Mouse (Mus musculus): ENCODE data around the gene Gm43518. TPM values are rescaled to one million over a fixed set of nuclear protein-coding genes. Genes with fewer than 3 reads are reported as not detected.

Gene Gm43518
- polyA plus RNA-seq, 1 experiment from 2014 or later, result 3.2 TPM

GRCm38 (mm10) chr5:123891669-123892068 is 35.5 kb upstream of the Gm43518 start:
- no peaks in the 10 kb centered on the region for H3K4me1 ChIP-seq (ENCODE audit: control insufficient read depth, insufficient read depth, low read length)
- H3K4me3 ChIP-seq (replicated peaks; ENCODE audit: low read length), result no peak overlapping the region
- WGBS, result 38% methylated on average over 6 of the region's 6 CpGs
- H3K4me2 ChIP-seq (ENCODE audit: low read depth, low read length), result no peak overlapping the region
- no peaks in the 10 kb centered on the region for H3K36me3 ChIP-seq (ENCODE audit: control insufficient read depth, insufficient read depth, low read length)
- no peak overlapping the region for H3K27ac ChIP-seq (ENCODE audit: low read length)
- H3K27me3 ChIP-seq (ENCODE audit: control insufficient read depth, insufficient read depth, low read length), result no peaks in the 10 kb centered on the region
- ATAC-seq (ENCODE audit: insufficient read depth, low FRiP score), result peak; percentile 25; the same call in 1 of the 2 replicates
- no peaks in the 10 kb centered on the region for H3K9me3 ChIP-seq (replicated peaks; ENCODE audit: control insufficient read depth, low read length)
- H3K9ac ChIP-seq (ENCODE audit: low read length), result no peak overlapping the region

- Histone ChIP-seq H3K4me3 (replicated peaks; ENCODE audit: low read length) (no peak overlapping the region), H3K4me2 (ENCODE audit: low read depth, low read length) (no peak overlapping the region), H3K9me3 (replicated peaks; ENCODE audit: control insufficient read depth, low read length) (no peaks in the 10 kb centered on the region), H3K27me3 (ENCODE audit: control insufficient read depth, insufficient read depth, low read length) (no peaks in the 10 kb centered on the region), H3K9ac (ENCODE audit: low read length) (no peak overlapping the region), H3K4me1 (ENCODE audit: control insufficient read depth, insufficient read depth, low read length) (no peaks in the 10 kb centered on the region), H3K36me3 (ENCODE audit: control insufficient read depth, insufficient read depth, low read length) (no peaks in the 10 kb centered on the region), H3K27ac (ENCODE audit: low read length) (no peak overlapping the region)
- ATAC-seq (ENCODE audit: insufficient read depth, low FRiP score), result no peak
- WGBS, result 86% methylated on average over 5 of the region's 5 CpGs
These were observed 33.7 kb upstream of the Gm43518 start for GRCm38 (mm10) chr5:123893520-123893919.

DNA sequence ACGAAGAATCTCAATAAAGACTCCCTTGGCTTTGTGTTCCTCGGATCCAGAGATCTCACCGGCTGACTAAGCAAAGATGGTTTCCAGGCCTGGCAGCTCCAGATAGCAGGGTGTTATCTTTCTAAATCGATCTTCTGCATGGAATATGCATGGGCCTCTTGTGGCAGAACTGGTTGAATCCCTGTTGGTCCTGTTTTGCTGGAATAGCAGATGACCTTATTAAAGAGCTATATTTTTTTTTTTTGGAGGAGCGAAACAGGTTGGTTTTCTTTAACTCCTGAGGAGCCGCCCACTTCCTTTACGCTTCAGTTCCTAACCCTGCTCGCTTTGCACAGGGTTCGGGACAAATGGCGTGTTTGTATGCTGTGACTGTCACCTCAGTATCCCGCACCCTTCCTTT is 30.8 kb upstream of the Gm43518 start:
- Histone ChIP-seq H3K9ac (ENCODE audit: low read length) (no peak overlapping the region), H3K36me3 (ENCODE audit: control insufficient read depth, insufficient read depth, low read length) (no peaks in the 10 kb centered on the region), H3K4me1 (ENCODE audit: control insufficient read depth, insufficient read depth, low read length) (no peaks in the 10 kb centered on the region), H3K27me3 (ENCODE audit: control insufficient read depth, insufficient read depth, low read length) (no peaks in the 10 kb centered on the region), H3K27ac (ENCODE audit: low read length) (peak overlapping the region; percentile 60), H3K9me3 (replicated peaks; ENCODE audit: control insufficient read depth, low read length) (no peaks in the 10 kb centered on the region), H3K4me2 (ENCODE audit: low read depth, low read length) (no peak overlapping the region), H3K4me3 (replicated peaks; ENCODE audit: low read length) (no peak overlapping the region)
- WGBS, result 63% methylated on average over 11 of the region's 11 CpGs
- no peak for ATAC-seq (ENCODE audit: insufficient read depth, low FRiP score)

DNA sequence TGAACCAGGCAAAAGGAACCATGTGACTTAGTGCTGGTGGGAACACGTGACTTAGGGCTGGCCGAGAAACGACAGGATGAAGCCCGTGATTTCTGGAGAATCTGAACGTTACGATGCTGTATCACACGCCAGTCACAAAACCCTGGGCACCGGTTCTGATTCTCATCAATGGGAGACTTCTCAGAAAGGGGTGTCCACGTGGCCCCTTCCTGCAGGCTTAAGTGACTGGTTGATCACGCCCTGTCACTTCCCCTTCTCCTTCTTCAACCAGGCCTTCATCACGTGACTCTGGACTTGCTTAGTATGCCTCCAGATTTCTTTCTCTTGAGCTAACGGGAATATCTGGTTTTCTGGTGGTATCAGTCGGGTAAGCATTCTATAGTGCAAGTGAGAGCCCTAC is 29.9 kb upstream of the Gm43518 start:
- no peak overlapping the region for H3K27ac ChIP-seq (ENCODE audit: low read length)
- no peak for ATAC-seq (ENCODE audit: insufficient read depth, low FRiP score)
- no peaks in the 10 kb centered on the region for H3K36me3 ChIP-seq (ENCODE audit: control insufficient read depth, insufficient read depth, low read length)
- H3K4me2 ChIP-seq (ENCODE audit: low read depth, low read length), result no peak overlapping the region
- H3K4me1 ChIP-seq (ENCODE audit: control insufficient read depth, insufficient read depth, low read length), result no peaks in the 10 kb centered on the region
- 73% methylated on average over 13 of the region's 13 CpGs for WGBS
- no peaks in the 10 kb centered on the region for H3K27me3 ChIP-seq (ENCODE audit: control insufficient read depth, insufficient read depth, low read length)
- no peaks in the 10 kb centered on the region for H3K9me3 ChIP-seq (replicated peaks; ENCODE audit: control insufficient read depth, low read length)
- no peak overlapping the region for H3K9ac ChIP-seq (ENCODE audit: low read length)
- H3K4me3 ChIP-seq (replicated peaks; ENCODE audit: low read length), result no peak overlapping the region

DNA sequence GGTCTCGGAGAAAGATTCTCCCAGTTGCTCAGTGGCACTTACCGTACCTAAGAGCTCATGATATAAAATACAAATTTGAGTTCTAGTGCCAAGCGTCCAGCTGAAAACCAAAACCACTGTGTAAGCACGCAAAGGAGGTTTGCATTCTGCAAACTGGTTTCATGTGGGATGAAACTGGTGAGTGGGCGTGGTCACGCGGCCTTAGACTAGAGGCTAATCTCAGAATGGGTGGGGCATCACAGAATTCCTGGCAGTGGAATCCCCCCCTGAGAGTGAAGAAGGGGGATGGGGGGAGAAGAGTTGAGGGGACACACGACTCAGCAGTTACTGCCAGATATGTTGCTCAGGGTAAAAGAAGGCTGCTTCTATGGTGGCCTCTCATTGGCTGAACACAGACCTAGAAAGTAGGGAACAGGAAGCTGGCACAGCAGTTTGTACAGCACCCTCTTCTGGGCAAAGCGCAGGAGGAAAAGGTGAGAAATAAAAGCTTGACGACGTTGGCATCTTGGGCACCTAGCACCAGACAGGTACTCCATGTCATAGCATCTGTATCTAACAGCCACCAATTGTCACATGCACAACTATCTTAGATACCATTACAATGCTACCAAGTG is 23.1 kb upstream of the Gm43518 start:
- H3K36me3 ChIP-seq (ENCODE audit: control insufficient read depth, insufficient read depth, low read length), result 0 out of 2 replicates have a peak, but pooled peaks cover 6% of the 10 kb centered on the region
- no peak overlapping the region for H3K4me3 ChIP-seq (replicated peaks; ENCODE audit: low read length)
- no peak for ATAC-seq (ENCODE audit: insufficient read depth, low FRiP score)
- H3K9me3 ChIP-seq (replicated peaks; ENCODE audit: control insufficient read depth, low read length), result no peaks in the 10 kb centered on the region
- no peak overlapping the region for H3K27ac ChIP-seq (ENCODE audit: low read length)
- no peak overlapping the region for H3K9ac ChIP-seq (ENCODE audit: low read length)
- H3K27me3 ChIP-seq (ENCODE audit: control insufficient read depth, insufficient read depth, low read length), result no peaks in the 10 kb centered on the region
- no peak overlapping the region for H3K4me2 ChIP-seq (ENCODE audit: low read depth, low read length)
- peaks cover 16% of the 10 kb centered on the region for H3K4me1 ChIP-seq (ENCODE audit: control insufficient read depth, insufficient read depth, low read length)
- 64% methylated on average over 11 of the region's 11 CpGs for WGBS

DNA sequence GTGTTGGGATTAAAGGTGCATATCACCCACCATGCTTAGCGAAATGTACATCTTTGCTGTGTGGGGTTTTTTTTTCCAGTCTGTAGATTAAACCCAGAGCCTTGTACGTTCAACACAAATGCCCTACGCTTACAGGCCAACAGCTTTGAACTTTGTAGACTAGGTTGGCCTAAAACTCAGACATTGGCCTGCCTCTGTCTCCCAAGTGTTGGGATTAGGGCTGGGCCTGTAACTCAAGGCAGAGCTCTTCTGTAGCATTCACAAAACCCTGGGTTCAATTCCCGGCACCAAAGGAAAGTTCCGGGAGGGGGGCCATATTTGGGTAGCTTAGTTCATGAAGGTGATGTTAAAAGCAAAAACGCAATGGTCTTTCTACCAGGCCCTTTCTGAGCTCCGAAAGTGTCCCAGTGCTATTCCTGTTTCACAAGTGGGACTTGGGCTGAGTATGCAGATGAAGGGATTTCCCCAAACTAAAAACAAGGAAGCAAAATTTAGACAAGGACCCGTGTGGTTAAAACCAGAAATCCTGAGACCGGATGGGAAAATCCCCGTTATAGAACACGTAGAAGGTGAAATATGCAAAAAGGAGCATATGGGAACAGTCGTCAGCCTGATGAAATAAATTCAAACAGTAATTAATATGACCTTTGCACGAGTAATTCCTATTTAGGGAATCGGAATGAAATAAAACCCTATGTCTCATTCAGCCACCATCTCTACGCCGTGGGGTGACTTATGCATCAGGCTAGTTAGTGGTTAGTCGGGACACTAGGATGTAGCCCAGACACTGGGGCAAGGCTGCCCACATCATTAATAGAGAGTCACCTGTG is 20.9 kb upstream of the Gm43518 start:
- 0 out of 2 replicates have a peak, but pooled peaks cover 6% of the 10 kb centered on the region for H3K36me3 ChIP-seq (ENCODE audit: control insufficient read depth, insufficient read depth, low read length)
- H3K9ac ChIP-seq (ENCODE audit: low read length), result peak overlapping the region; percentile 4; the same call in 1 of the 2 replicates
- H3K27me3 ChIP-seq (ENCODE audit: control insufficient read depth, insufficient read depth, low read length), result no peaks in the 10 kb centered on the region
- peak overlapping the region; percentile 41 for H3K4me2 ChIP-seq (ENCODE audit: low read depth, low read length)
- no peaks in the 10 kb centered on the region for H3K9me3 ChIP-seq (replicated peaks; ENCODE audit: control insufficient read depth, low read length)
- WGBS, result 71% methylated on average over 17 of the region's 17 CpGs
- no peak for ATAC-seq (ENCODE audit: insufficient read depth, low FRiP score)
- H3K4me1 ChIP-seq (ENCODE audit: control insufficient read depth, insufficient read depth, low read length), result peaks cover 16% of the 10 kb centered on the region
- H3K4me3 ChIP-seq (replicated peaks; ENCODE audit: low read length), result peak overlapping the region; percentile 82
- no peak overlapping the region for H3K27ac ChIP-seq (ENCODE audit: low read length)

- H3K4me3 ChIP-seq (replicated peaks; ENCODE audit: low read length), result peak within 1 kb of the TSS; percentile 82
- peak within 1 kb of the TSS; percentile 83 for H3K27ac ChIP-seq (ENCODE audit: low read length)
- H3K9ac ChIP-seq (ENCODE audit: low read length), result peak within 1 kb of the TSS; percentile 94
- ATAC-seq (ENCODE audit: insufficient read depth, low FRiP score), result peak; percentile 96
- peak within 1 kb of the TSS; percentile 94 for H3K4me2 ChIP-seq (ENCODE audit: low read depth, low read length)
- under 1% methylated on average over 59 of the region's 61 CpGs for WGBS
- H3K9me3 ChIP-seq (replicated peaks; ENCODE audit: control insufficient read depth, low read length), result no peaks in the 10 kb centered on the region
- H3K27me3 ChIP-seq (ENCODE audit: control insufficient read depth, insufficient read depth, low read length), result no peaks in the 10 kb centered on the region
- H3K36me3 ChIP-seq (ENCODE audit: control insufficient read depth, insufficient read depth, low read length), result 0 out of 2 replicates have a peak, but pooled peaks cover 9% of the 10 kb centered on the region
- H3K4me1 ChIP-seq (ENCODE audit: control insufficient read depth, insufficient read depth, low read length), result peaks cover 16% of the 10 kb centered on the region
These were observed 20.1 kb upstream of the Gm43518 start, which contains the start of gene Denr for GRCm38 (mm10) chr5:123906976-123907630. Gene Denr (plus strand): TSS chr5:123907175.

GRCm38 (mm10) chr5:123907631-123907977 is 19.6 kb upstream of the Gm43518 start:
- 2% methylated on average over 10 of the region's 10 CpGs for WGBS
- peak overlapping the region; percentile 94 for H3K4me2 ChIP-seq (ENCODE audit: low read depth, low read length)
- peak overlapping the region; percentile 94 for H3K9ac ChIP-seq (ENCODE audit: low read length)
- peak overlapping the region; percentile 82 for H3K4me3 ChIP-seq (replicated peaks; ENCODE audit: low read length)
- no peaks in the 10 kb centered on the region for H3K9me3 ChIP-seq (replicated peaks; ENCODE audit: control insufficient read depth, low read length)
- peaks cover 16% of the 10 kb centered on the region for H3K4me1 ChIP-seq (ENCODE audit: control insufficient read depth, insufficient read depth, low read length)
- peak overlapping the region; percentile 83 for H3K27ac ChIP-seq (ENCODE audit: low read length)
- H3K27me3 ChIP-seq (ENCODE audit: control insufficient read depth, insufficient read depth, low read length), result no peaks in the 10 kb centered on the region
- 0 out of 2 replicates have a peak, but pooled peaks cover 9% of the 10 kb centered on the region for H3K36me3 ChIP-seq (ENCODE audit: control insufficient read depth, insufficient read depth, low read length)
- no peak for ATAC-seq (ENCODE audit: insufficient read depth, low FRiP score)

DNA sequence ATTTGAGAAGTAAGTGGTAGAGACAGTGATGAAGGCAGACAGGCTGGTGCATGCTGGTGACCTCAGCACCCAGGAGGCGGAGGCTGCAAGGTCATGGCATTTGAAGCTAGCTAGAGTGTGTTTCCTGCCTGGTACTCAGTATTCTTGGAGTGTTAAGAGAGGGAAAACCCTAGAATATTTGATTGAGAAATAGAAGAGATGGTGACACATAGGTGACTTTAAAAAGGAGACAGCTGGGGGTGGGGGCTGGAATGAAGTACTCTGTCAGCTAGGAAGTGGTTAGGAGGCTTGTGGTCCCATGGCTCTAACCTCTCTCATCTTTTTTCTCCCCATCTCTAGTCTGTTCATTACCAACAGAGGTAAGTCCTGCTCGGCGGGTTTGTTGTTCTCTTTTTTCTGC is 12.4 kb upstream of the Gm43518 start:
- 85% methylated on average over 3 of the region's 3 CpGs for WGBS
- Histone ChIP-seq H3K4me2 (ENCODE audit: low read depth, low read length) (no peak overlapping the region), H3K27ac (ENCODE audit: low read length) (no peak overlapping the region), H3K9me3 (replicated peaks; ENCODE audit: control insufficient read depth, low read length) (no peaks in the 10 kb centered on the region), H3K36me3 (ENCODE audit: control insufficient read depth, insufficient read depth, low read length) (peaks cover 15% of the 10 kb centered on the region), H3K4me1 (ENCODE audit: control insufficient read depth, insufficient read depth, low read length) (no peaks in the 10 kb centered on the region), H3K9ac (ENCODE audit: low read length) (no peak overlapping the region), H3K27me3 (ENCODE audit: control insufficient read depth, insufficient read depth, low read length) (no peaks in the 10 kb centered on the region), H3K4me3 (replicated peaks; ENCODE audit: low read length) (no peak overlapping the region)
- ATAC-seq (ENCODE audit: insufficient read depth, low FRiP score), result no peak
